Mouse (Mus musculus) heart, adult 2 months (tissue): ENCODE data around the gene Chn1. TPM values are rescaled to one million over a fixed set of nuclear protein-coding genes. Genes with fewer than 3 reads are reported as not detected.
A peak's percentile ranks its signal among the peaks of the same experiment; 100 is the strongest.

Experiments
- DNase-seq, 2 experiments: peaks; one replicate each; pipeline ENCODE4 v3.0.0; 2021
- H3K27ac ChIP-seq: fragments of 200-600 bp; 2 replicates; pipeline ENCODE4 v1.8.1; 2022
- H3K27me3 ChIP-seq: fragments of 200-500 bp; 2 replicates; pipeline ENCODE4 v1.6.1; 2012; ENCODE audit warnings: mild to moderate bottlenecking, low read length, inconsistent platforms, mixed read lengths; ENCODE audit not compliant: control insufficient read depth, insufficient read depth
- H3K36me3 ChIP-seq: fragments of 200-500 bp; 2 replicates; pipeline ENCODE4 v1.6.1; 2012; ENCODE audit warnings: low read length, inconsistent platforms; ENCODE audit not compliant: control insufficient read depth, insufficient read depth
- H3K4me1 ChIP-seq: fragments of 200-500 bp; 2 replicates; pipeline ENCODE4 v1.6.1; 2011; ENCODE audit warnings: low read length; ENCODE audit not compliant: control insufficient read depth, insufficient read depth
- H3K4me3 ChIP-seq: fragments of 200-600 bp; 2 replicates; pipeline ENCODE4 v1.8.1; 2022
- H3K79me2 ChIP-seq: fragments of 200-500 bp; replicated peaks from 2 replicates; pipeline ENCODE4 v1.6.1; 2012; ENCODE audit warnings: mild to moderate bottlenecking, inconsistent platforms, low read length, moderate library complexity, mixed read lengths; ENCODE audit not compliant: control insufficient read depth, insufficient read depth
- H3K9ac ChIP-seq: fragments of 200-500 bp; 2 replicates; pipeline ENCODE4 v1.6.1; 2012; ENCODE audit warnings: low read depth, mild to moderate bottlenecking, control low read depth, inconsistent platforms, low read length, mixed read lengths
- CTCF ChIP-seq: fragments of 200-600 bp; IDR thresholded peaks from 2 replicates; pipeline ENCODE4 v1.8.1; 2022; ENCODE audit warnings: antibody characterized with exemption, mild to moderate bottlenecking, moderate library complexity
- EP300 ChIP-seq: fragments of 200-500 bp; IDR thresholded peaks from 2 replicates; pipeline ENCODE4 v1.6.1; 2011; ENCODE audit warnings: low read depth, low read length, control low read depth; ENCODE audit not compliant: insufficient read depth
- POLR2A ChIP-seq: fragments of 200-500 bp; IDR thresholded peaks from 2 replicates; pipeline ENCODE4 v1.6.1; 2011; ENCODE audit warnings: mild to moderate bottlenecking, low read depth, low read length, control low read depth; ENCODE audit not compliant: insufficient read depth
- WGBS: fragments of 180-500 bp; shearing (Covaris S2); methylation state at CpG from one replicate; pipeline ENCODE4 v1.1.7; 2018; 5-methylcytosine and 5-hydroxymethylcytosine counted together
- intact Hi-C: fragments of 180-260 bp; cut with DNase I; formaldehyde crosslinking; loops from one replicate; pipeline ENCODE4 v1.15.1; 2025
- polyA plus RNA-seq: library from polyadenylated mRNA; depleted of rRNA; stranded (reverse); fragments of >200 nt; gene quantifications from 2 replicates; pipeline ENCODE4 v1.2.3, GENCODE M21; 2012
- total RNA-seq, 2 experiments: library from RNA; stranded (reverse); gene quantifications; 2 replicates each; pipeline ENCODE4 v1.2.3; 2021

Chn1 gene
- total and polyA plus RNA-seq, 3 experiments: 33.9 to 35.2 (median 35.2) TPM

GRCm38 (mm10) chr2:73572539-73573372 lies 202.4 kb downstream of the Chn1 start:
- no peak overlapping the region for H3K27ac ChIP-seq
- TF ChIP-seq EP300 (0 out of 2 replicates have a peak, but pooled peaks have one; percentile 26), POLR2A (no peak), CTCF (peak; percentile 93)
- H3K79me2 ChIP-seq: no peaks in the 10 kb centered on the region
- intact Hi-C loops: no loop called here
- no peak overlapping the region for H3K9ac ChIP-seq
- H3K36me3 ChIP-seq: no peaks in the 10 kb centered on the region
- DNase-seq: peak; percentile 65 to 71
- no peaks in the 10 kb centered on the region for H3K4me1 ChIP-seq
- WGBS: 40% methylated on average over 23 of the region's 23 CpGs
- no peaks in the 10 kb centered on the region for H3K27me3 ChIP-seq
- H3K4me3 ChIP-seq: no peak overlapping the region

DNA sequence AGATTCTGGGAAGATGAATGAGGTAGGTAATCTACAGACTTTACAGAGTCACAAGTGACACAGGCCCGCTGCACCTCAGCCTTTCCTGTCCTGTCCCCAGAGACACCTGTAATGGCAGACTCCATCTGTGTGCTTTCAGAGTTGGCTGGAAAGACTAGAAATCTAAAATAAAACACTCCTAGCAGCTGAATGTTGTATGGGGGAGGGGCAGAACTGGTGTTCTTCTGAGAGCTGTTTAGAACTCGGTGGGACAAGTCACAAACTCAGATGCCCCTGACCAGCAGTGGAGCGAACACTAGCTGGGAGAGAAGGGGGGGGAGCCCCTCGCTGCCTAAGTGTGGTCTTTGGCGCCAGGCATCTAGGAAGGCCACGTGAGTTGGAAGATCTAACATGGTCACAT lies 203.2 kb downstream of the Chn1 start:
- Histone ChIP-seq H3K36me3 (no peaks in the 10 kb centered on the region), H3K27ac (no peak overlapping the region), H3K27me3 (no peaks in the 10 kb centered on the region), H3K79me2 (no peaks in the 10 kb centered on the region), H3K4me3 (no peak overlapping the region), H3K9ac (no peak overlapping the region), H3K4me1 (no peaks in the 10 kb centered on the region)
- no peak for TF ChIP-seq POLR2A
- TF ChIP-seq EP300: no peak
- TF ChIP-seq CTCF: no peak
- WGBS: 69% methylated on average over 6 of the region's 6 CpGs
- DNase-seq: no peak
- intact Hi-C loops: no loop called here

GRCm38 (mm10) chr2:73571304-73571703 lies 203.8 kb downstream of the Chn1 start:
- 89% methylated on average over 9 of the region's 9 CpGs for WGBS
- no peaks in the 10 kb centered on the region for H3K27me3 ChIP-seq
- TF ChIP-seq POLR2A (no peak), EP300 (no peak), CTCF (no peak)
- no peak overlapping the region for H3K9ac ChIP-seq
- H3K4me1 ChIP-seq: no peaks in the 10 kb centered on the region
- DNase-seq: no peak
- intact Hi-C loops: no loop called here
- no peaks in the 10 kb centered on the region for H3K79me2 ChIP-seq
- no peak overlapping the region for H3K4me3 ChIP-seq
- no peak overlapping the region for H3K27ac ChIP-seq
- no peaks in the 10 kb centered on the region for H3K36me3 ChIP-seq

DNA sequence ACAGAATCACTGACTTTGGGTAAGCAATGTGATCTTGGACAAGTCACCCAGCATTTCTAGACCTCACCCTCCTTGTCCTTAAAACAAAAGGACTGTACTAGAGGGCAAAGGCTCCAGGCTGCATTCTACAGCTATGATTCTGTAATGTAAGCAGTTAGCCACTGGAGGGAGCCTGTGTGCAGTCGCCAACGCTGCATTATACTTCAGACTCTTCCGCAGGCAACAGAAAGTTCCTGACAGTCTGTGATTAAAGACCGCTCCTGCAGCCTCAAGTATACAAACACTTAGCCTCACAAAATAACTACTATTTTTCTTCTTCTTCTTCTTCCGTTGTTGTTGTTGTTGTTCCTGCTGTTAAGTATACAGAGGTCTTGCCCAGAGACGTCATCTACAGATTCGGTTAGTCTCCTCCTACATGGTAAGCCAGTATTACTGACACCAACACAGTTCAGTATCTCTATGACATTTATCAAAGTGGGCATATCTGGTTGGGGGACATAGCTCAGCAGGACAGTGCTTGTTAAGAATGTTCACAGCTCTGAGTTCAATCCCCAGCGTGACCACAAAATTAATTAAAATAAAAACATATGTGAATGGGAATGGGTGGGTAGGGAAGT lies 208.0 kb downstream of the Chn1 start:
- Histone ChIP-seq H3K4me3 (peak overlapping the region; percentile 42), H3K36me3 (no peaks in the 10 kb centered on the region), H3K9ac (no peak overlapping the region), H3K4me1 (no peaks in the 10 kb centered on the region), H3K27me3 (no peaks in the 10 kb centered on the region), H3K79me2 (no peaks in the 10 kb centered on the region), H3K27ac (no peak overlapping the region)
- 14% methylated on average over 8 of the region's 8 CpGs for WGBS
- intact Hi-C loops: no loop called here
- peak in 1 of 2 experiments; percentile 51 for DNase-seq
- TF ChIP-seq EP300: peak; percentile 53; the same call in 1 of the 2 replicates
- TF ChIP-seq CTCF: no peak; the same call in none of the 2 replicates
- no peak for TF ChIP-seq POLR2A

DNA sequence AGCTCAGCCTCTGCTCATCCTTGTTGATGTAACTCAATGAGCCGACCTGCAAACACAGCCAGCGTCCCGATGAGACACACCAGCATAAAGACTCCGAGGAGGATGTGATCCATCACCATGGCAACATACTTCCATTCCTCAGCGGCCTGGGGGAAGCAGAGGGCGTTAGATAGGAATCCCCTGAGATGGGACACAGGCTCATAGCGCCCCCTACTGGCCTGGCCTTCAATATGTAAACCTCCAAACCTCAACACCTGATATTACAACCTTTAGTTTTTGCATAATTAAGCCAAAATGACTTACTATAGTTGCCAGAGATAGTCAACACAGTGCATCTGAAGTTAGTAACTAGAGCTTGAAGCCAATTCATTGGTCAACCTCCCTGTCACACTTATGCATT lies 209.0 kb downstream of the Chn1 start:
- H3K79me2 ChIP-seq: no peaks in the 10 kb centered on the region
- WGBS: 13% methylated on average over 7 of the region's 7 CpGs
- intact Hi-C loops: no loop called here
- no peak overlapping the region for H3K4me3 ChIP-seq
- no peak overlapping the region for H3K27ac ChIP-seq
- TF ChIP-seq CTCF (peak; percentile 58), POLR2A (no peak)
- H3K36me3 ChIP-seq: no peaks in the 10 kb centered on the region
- H3K9ac ChIP-seq: no peak overlapping the region
- H3K27me3 ChIP-seq: no peaks in the 10 kb centered on the region
- H3K4me1 ChIP-seq: peaks cover 2% of the 10 kb centered on the region; the same call in 1 of the 2 replicates
- DNase-seq: no peak

DNA sequence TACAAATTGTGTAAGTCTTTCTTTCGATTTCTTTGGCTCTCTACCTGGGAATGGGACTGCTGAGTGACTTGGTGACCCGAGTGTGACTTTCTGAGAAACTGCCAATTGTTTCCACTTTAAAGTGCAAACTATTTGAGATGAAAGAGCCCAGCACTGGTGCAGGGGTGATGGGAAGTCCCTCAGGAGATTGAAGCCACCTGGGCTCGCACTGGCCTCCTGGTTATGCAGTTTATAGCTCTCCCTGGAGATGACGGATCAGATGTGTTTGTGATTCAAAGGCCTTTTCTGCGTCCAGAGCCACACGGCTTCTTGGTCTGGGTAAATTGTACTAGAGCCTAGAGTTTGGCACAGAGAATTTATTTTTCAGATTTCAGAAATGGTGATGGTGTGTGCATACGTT lies 211.5 kb downstream of the Chn1 start:
- intact Hi-C loops: no loop called here
- no peak overlapping the region for H3K27ac ChIP-seq
- 75% methylated on average over 7 of the region's 7 CpGs for WGBS

More for the DNA sequence above, 211.5 kb downstream of the Chn1 start:
- no peak for DNase-seq
- H3K36me3 ChIP-seq: no peaks in the 10 kb centered on the region
- H3K4me1 ChIP-seq: peaks cover 4% of the 10 kb centered on the region
- H3K9ac ChIP-seq: no peak overlapping the region
- TF ChIP-seq POLR2A (no peak), EP300 (no peak), CTCF (no peak)
- no peak overlapping the region for H3K4me3 ChIP-seq
- no peaks in the 10 kb centered on the region for H3K79me2 ChIP-seq
- no peaks in the 10 kb centered on the region for H3K27me3 ChIP-seq
